Mouse (Mus musculus): ENCODE measurements at regions not wholly inside any gene's neighbourhood (a gene's known extent, or its start where the extent isn't known, plus 50 kb on each side); places are given as distances from the start of the nearest gene placed in this dataset.

GRCm38 (mm10) chr2:114812141-114812902 lies 157.6 kb upstream of the Dph6 start:
- no peak for DNase-seq (ENCODE audit: low spot score)
- H3K27me3 ChIP-seq (ENCODE audit: control insufficient read depth, insufficient read depth, low read length), result no peaks in the 10 kb centered on the region
- 43% methylated on average over 11 of the region's 11 CpGs for WGBS
- no peak overlapping the region for H3K4me3 ChIP-seq (ENCODE audit: low read depth, low read length)
- H3K4me1 ChIP-seq (ENCODE audit: control insufficient read depth, insufficient read depth), result no peaks in the 10 kb centered on the region
- no peaks in the 10 kb centered on the region for H3K9me3 ChIP-seq (replicated peaks; ENCODE audit: control insufficient read depth, low read length)
- H3K9ac ChIP-seq (replicated peaks; ENCODE audit: low read depth, low read length), result no peak overlapping the region
- no peaks in the 10 kb centered on the region for H3K36me3 ChIP-seq (replicated peaks; ENCODE audit: control insufficient read depth, insufficient read depth, low read length)
- no peak for ATAC-seq (ENCODE audit: insufficient read depth, low read depth)
- no peak overlapping the region for H3K4me2 ChIP-seq (ENCODE audit: low read depth, low read length)
- TF ChIP-seq EP300 (IDR thresholded peaks at IDR 0.05; ENCODE audit: low read depth) (no peak), CTCF (IDR thresholded peaks at IDR 0.05; ENCODE audit: low read depth) (no peak)
- no peak overlapping the region for H3K27ac ChIP-seq (ENCODE audit: low read depth)

- 61% methylated on average over 3 of the region's 3 CpGs for WGBS
- DNase-seq (ENCODE audit: low spot score), result no peak
- no peak for ATAC-seq (ENCODE audit: insufficient read depth, low read depth)
- Histone ChIP-seq H3K36me3 (replicated peaks; ENCODE audit: control insufficient read depth, insufficient read depth, low read length) (no peaks in the 10 kb centered on the region), H3K9me3 (replicated peaks; ENCODE audit: control insufficient read depth, low read length) (no peaks in the 10 kb centered on the region), H3K27ac (ENCODE audit: low read depth) (no peak overlapping the region), H3K9ac (replicated peaks; ENCODE audit: low read depth, low read length) (no peak overlapping the region), H3K4me1 (ENCODE audit: control insufficient read depth, insufficient read depth) (no peaks in the 10 kb centered on the region), H3K27me3 (ENCODE audit: control insufficient read depth, insufficient read depth, low read length) (no peaks in the 10 kb centered on the region), H3K4me2 (ENCODE audit: low read depth, low read length) (no peak overlapping the region), H3K4me3 (ENCODE audit: low read depth, low read length) (no peak overlapping the region)
- TF ChIP-seq EP300 (IDR thresholded peaks at IDR 0.05; ENCODE audit: low read depth) (no peak), CTCF (IDR thresholded peaks at IDR 0.05; ENCODE audit: low read depth) (no peak)
These were observed 158.1 kb upstream of the Dph6 start for GRCm38 (mm10) chr2:114812903-114813290.

GRCm38 (mm10) chr2:114822657-114823056 lies 167.9 kb upstream of the Dph6 start:
- Histone ChIP-seq H3K4me3 (ENCODE audit: low read depth, low read length) (no peak overlapping the region), H3K9me3 (replicated peaks; ENCODE audit: control insufficient read depth, low read length) (no peaks in the 10 kb centered on the region), H3K27ac (ENCODE audit: low read depth) (no peak overlapping the region), H3K36me3 (replicated peaks; ENCODE audit: control insufficient read depth, insufficient read depth, low read length) (no peaks in the 10 kb centered on the region), H3K9ac (replicated peaks; ENCODE audit: low read depth, low read length) (no peak overlapping the region), H3K4me2 (ENCODE audit: low read depth, low read length) (no peak overlapping the region), H3K27me3 (ENCODE audit: control insufficient read depth, insufficient read depth, low read length) (no peaks in the 10 kb centered on the region), H3K4me1 (ENCODE audit: control insufficient read depth, insufficient read depth) (no peaks in the 10 kb centered on the region)
- DNase-seq (ENCODE audit: low spot score) (no peak), ATAC-seq (ENCODE audit: insufficient read depth, low read depth) (no peak)
- TF ChIP-seq EP300 (IDR thresholded peaks at IDR 0.05; ENCODE audit: low read depth), result no peak
- TF ChIP-seq CTCF (IDR thresholded peaks at IDR 0.05; ENCODE audit: low read depth), result no peak
- 56% methylated on average over 3 of the region's 3 CpGs for WGBS

- H3K4me1 ChIP-seq (ENCODE audit: control insufficient read depth, insufficient read depth), result no peaks in the 10 kb centered on the region
- 73% methylated on average over 6 of the region's 6 CpGs for WGBS
- no peak overlapping the region for H3K27ac ChIP-seq (ENCODE audit: low read depth)
- no peak overlapping the region for H3K4me2 ChIP-seq (ENCODE audit: low read depth, low read length)
- H3K4me3 ChIP-seq (ENCODE audit: low read depth, low read length), result no peak overlapping the region
- ATAC-seq (ENCODE audit: insufficient read depth, low read depth) (no peak), DNase-seq (ENCODE audit: low spot score) (no peak)
- no peaks in the 10 kb centered on the region for H3K27me3 ChIP-seq (ENCODE audit: control insufficient read depth, insufficient read depth, low read length)
- no peak for TF ChIP-seq CTCF (IDR thresholded peaks at IDR 0.05; ENCODE audit: low read depth)
- TF ChIP-seq EP300 (IDR thresholded peaks at IDR 0.05; ENCODE audit: low read depth), result no peak
- H3K9ac ChIP-seq (replicated peaks; ENCODE audit: low read depth, low read length), result no peak overlapping the region
- H3K9me3 ChIP-seq (replicated peaks; ENCODE audit: control insufficient read depth, low read length), result no peaks in the 10 kb centered on the region
- H3K36me3 ChIP-seq (replicated peaks; ENCODE audit: control insufficient read depth, insufficient read depth, low read length), result no peaks in the 10 kb centered on the region
These were observed 173.4 kb upstream of the Dph6 start for GRCm38 (mm10) chr2:114828192-114828591.

GRCm38 (mm10) chr2:114835694-114836093 lies 180.9 kb upstream of the Dph6 start:
- H3K9ac ChIP-seq (replicated peaks; ENCODE audit: low read depth, low read length), result no peak overlapping the region
- ATAC-seq (ENCODE audit: insufficient read depth, low read depth), result no peak
- no peaks in the 10 kb centered on the region for H3K36me3 ChIP-seq (replicated peaks; ENCODE audit: control insufficient read depth, insufficient read depth, low read length)
- no peak for DNase-seq (ENCODE audit: low spot score)
- H3K4me1 ChIP-seq (ENCODE audit: control insufficient read depth, insufficient read depth), result no peaks in the 10 kb centered on the region
- H3K4me2 ChIP-seq (ENCODE audit: low read depth, low read length), result no peak overlapping the region
- H3K27ac ChIP-seq (ENCODE audit: low read depth), result no peak overlapping the region
- no peaks in the 10 kb centered on the region for H3K27me3 ChIP-seq (ENCODE audit: control insufficient read depth, insufficient read depth, low read length)
- TF ChIP-seq CTCF (IDR thresholded peaks at IDR 0.05; ENCODE audit: low read depth), result no peak
- no peak for TF ChIP-seq EP300 (IDR thresholded peaks at IDR 0.05; ENCODE audit: low read depth)
- 26% methylated on average over 2 of the region's 2 CpGs for WGBS
- no peak overlapping the region for H3K4me3 ChIP-seq (ENCODE audit: low read depth, low read length)
- no peaks in the 10 kb centered on the region for H3K9me3 ChIP-seq (replicated peaks; ENCODE audit: control insufficient read depth, low read length)

Data from heart, postnatal 0 days (tissue).